Mouse (Mus musculus): ENCODE measurements around the gene 2010111I01Rik. TPM values are rescaled to one million over a fixed set of nuclear protein-coding genes. Genes with fewer than 3 reads are reported as not detected.
A peak's percentile ranks its signal among the peaks of the same experiment; 100 is the strongest.

Gene 2010111I01Rik
- total and polyA plus RNA-seq, 3 experiments, result 84.6 to 101 (median 91.0) TPM

- H3K27me3 ChIP-seq (ENCODE audit: control insufficient read depth, insufficient read depth, low read length), result no peaks in the 10 kb centered on the region
- H3K9ac ChIP-seq (ENCODE audit: low read depth, low read length), result no peak overlapping the region
- TF ChIP-seq EP300 (IDR thresholded peaks at IDR 0.05; ENCODE audit: insufficient read depth, low read depth, low read length) (no peak), POLR2A (IDR thresholded peaks at IDR 0.05; ENCODE audit: insufficient read depth, low read depth, low read length) (no peak), CTCF (IDR thresholded peaks at IDR 0.05) (no peak)
- peaks cover 40% of the 10 kb centered on the region for H3K4me1 ChIP-seq (ENCODE audit: control insufficient read depth, insufficient read depth, low read length)
- no peak for DNase-seq
- peak overlapping the region; percentile 87 for H3K27ac ChIP-seq
- peaks cover 61% of the 10 kb centered on the region for H3K36me3 ChIP-seq (ENCODE audit: control insufficient read depth, insufficient read depth, low read length)
- intact Hi-C loops (cut with DNase I), result loop anchor here (2.0 to 10.0 kb wide), 2 partner anchors 31 to 317 kb away; no protein-coding TSS in a partner anchor
- peaks cover 14% of the 10 kb centered on the region for H3K79me2 ChIP-seq (replicated peaks; ENCODE audit: control insufficient read depth, insufficient read depth, low read length)
- 55% methylated on average over 11 of the region's 11 CpGs for WGBS
- peak overlapping the region; percentile 25 for H3K4me3 ChIP-seq
These were observed 282.9 kb downstream of the 2010111I01Rik start for GRCm38 (mm10) chr13:63247631-63248030.

GRCm38 (mm10) chr13:63248318-63248717, 283.6 kb downstream of the 2010111I01Rik start:
- intact Hi-C loops (cut with DNase I), result loop anchor here (10.0 kb wide), 1 partner anchor 316 kb away; no protein-coding TSS in a partner anchor
- H3K27ac ChIP-seq, result peak overlapping the region; percentile 87
- H3K27me3 ChIP-seq (ENCODE audit: control insufficient read depth, insufficient read depth, low read length), result no peaks in the 10 kb centered on the region
- peak in 1 of 2 experiments; percentile 29 for DNase-seq
- WGBS, result 46% methylated on average over 10 of the region's 10 CpGs
- H3K79me2 ChIP-seq (replicated peaks; ENCODE audit: control insufficient read depth, insufficient read depth, low read length), result peaks cover 16% of the 10 kb centered on the region
- peak overlapping the region; percentile 56; the same call in 1 of the 2 replicates for H3K9ac ChIP-seq (ENCODE audit: low read depth, low read length)
- H3K4me3 ChIP-seq, result peak overlapping the region; percentile 2
- TF ChIP-seq EP300 (IDR thresholded peaks at IDR 0.05; ENCODE audit: insufficient read depth, low read depth, low read length), result no peak
- no peak for TF ChIP-seq CTCF (IDR thresholded peaks at IDR 0.05)
- TF ChIP-seq POLR2A (IDR thresholded peaks at IDR 0.05; ENCODE audit: insufficient read depth, low read depth, low read length), result no peak
- peaks cover 66% of the 10 kb centered on the region for H3K36me3 ChIP-seq (ENCODE audit: control insufficient read depth, insufficient read depth, low read length)
- peaks cover 42% of the 10 kb centered on the region for H3K4me1 ChIP-seq (ENCODE audit: control insufficient read depth, insufficient read depth, low read length)

DNA sequence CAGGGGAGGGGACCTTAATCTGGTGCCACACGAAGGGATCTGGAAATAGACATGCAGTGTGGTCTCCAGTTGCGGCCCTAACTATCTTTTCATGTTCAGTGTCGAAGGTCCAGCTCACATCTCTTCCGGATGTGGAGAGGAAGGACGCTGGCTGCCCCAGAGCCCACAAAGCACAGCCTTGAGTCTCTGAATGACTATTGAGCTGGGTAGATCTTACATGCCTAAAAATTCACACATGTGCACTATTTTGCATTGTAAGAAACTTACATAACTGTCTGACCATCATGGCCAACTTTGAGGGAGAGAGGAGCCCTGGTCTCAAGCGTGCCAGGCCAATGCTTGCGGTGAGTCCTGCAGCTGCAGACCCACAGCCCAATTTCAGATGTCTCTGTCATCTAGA, 284.5 kb downstream of the 2010111I01Rik start:
- Histone ChIP-seq H3K79me2 (replicated peaks; ENCODE audit: control insufficient read depth, insufficient read depth, low read length) (peaks cover 16% of the 10 kb centered on the region), H3K4me1 (ENCODE audit: control insufficient read depth, insufficient read depth, low read length) (peaks cover 48% of the 10 kb centered on the region), H3K36me3 (ENCODE audit: control insufficient read depth, insufficient read depth, low read length) (peaks cover 72% of the 10 kb centered on the region), H3K4me3 (peak overlapping the region; percentile 11), H3K27ac (peak overlapping the region; percentile 87), H3K9ac (ENCODE audit: low read depth, low read length) (peak overlapping the region; percentile 73), H3K27me3 (ENCODE audit: control insufficient read depth, insufficient read depth, low read length) (no peaks in the 10 kb centered on the region)
- peak in 1 of 2 experiments; percentile 31 for DNase-seq
- intact Hi-C loops (cut with DNase I), result loop anchor here (10.0 kb wide), 1 partner anchor 316 kb away; no protein-coding TSS in a partner anchor
- 14% methylated on average over 7 of the region's 7 CpGs for WGBS
- TF ChIP-seq POLR2A (IDR thresholded peaks at IDR 0.05; ENCODE audit: insufficient read depth, low read depth, low read length) (no peak), CTCF (IDR thresholded peaks at IDR 0.05) (no peak), EP300 (IDR thresholded peaks at IDR 0.05; ENCODE audit: insufficient read depth, low read depth, low read length) (no peak)

- intact Hi-C loops (cut with DNase I), result loop anchor here (10.0 kb wide), 1 partner anchor 315 kb away; no protein-coding TSS in a partner anchor
- peaks cover 75% of the 10 kb centered on the region for H3K36me3 ChIP-seq (ENCODE audit: control insufficient read depth, insufficient read depth, low read length)
- no peak for TF ChIP-seq CTCF (IDR thresholded peaks at IDR 0.05)
- TF ChIP-seq EP300 (IDR thresholded peaks at IDR 0.05; ENCODE audit: insufficient read depth, low read depth, low read length), result 0 out of 2 replicates have a peak, but pooled peaks have one; percentile 8
- peaks cover 51% of the 10 kb centered on the region for H3K4me1 ChIP-seq (ENCODE audit: control insufficient read depth, insufficient read depth, low read length)
- peaks cover 14% of the 10 kb centered on the region for H3K79me2 ChIP-seq (replicated peaks; ENCODE audit: control insufficient read depth, insufficient read depth, low read length)
- peak overlapping the region; percentile 87 for H3K27ac ChIP-seq
- H3K9ac ChIP-seq (ENCODE audit: low read depth, low read length), result peak overlapping the region; percentile 57
- DNase-seq, result peak; percentile 35 to 55
- peak overlapping the region; percentile 11 for H3K4me3 ChIP-seq
- no peaks in the 10 kb centered on the region for H3K27me3 ChIP-seq (ENCODE audit: control insufficient read depth, insufficient read depth, low read length)
- WGBS, result 14% methylated on average over 8 of the region's 8 CpGs
These were observed 285.2 kb downstream of the 2010111I01Rik start for GRCm38 (mm10) chr13:63249741-63250431.

DNA sequence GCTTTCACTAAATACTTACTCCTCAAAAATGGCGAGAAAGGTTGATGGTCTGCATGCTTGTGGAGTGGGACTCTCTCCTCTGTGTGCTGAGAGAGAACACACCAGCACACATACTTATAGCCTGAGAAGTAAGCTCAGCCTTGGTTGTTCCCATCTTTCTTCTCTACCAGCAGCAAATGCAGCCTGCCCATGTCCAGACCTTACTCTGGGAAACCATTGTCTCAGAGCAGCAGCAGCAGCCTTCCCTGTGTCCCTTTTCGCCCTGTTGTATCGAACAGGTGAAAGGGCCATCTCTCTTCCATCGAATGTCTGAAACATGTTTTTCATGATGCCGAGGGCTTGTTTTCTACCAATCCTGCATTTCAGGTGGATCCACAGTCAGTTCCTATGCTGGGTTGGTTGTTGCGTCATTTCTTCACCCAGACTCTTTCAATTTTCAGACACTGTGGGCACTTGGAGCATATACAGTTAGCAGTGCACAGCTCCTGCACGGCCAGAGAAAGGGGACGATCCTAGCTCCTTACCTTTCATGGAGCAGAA, 285.8 kb downstream of the 2010111I01Rik start:
- H3K27ac ChIP-seq, result peak overlapping the region; percentile 87
- peak overlapping the region; percentile 57 for H3K9ac ChIP-seq (ENCODE audit: low read depth, low read length)
- peak in 1 of 2 experiments; percentile 30 for DNase-seq
- intact Hi-C loops (cut with DNase I), result no loop called here
- peaks cover 53% of the 10 kb centered on the region for H3K4me1 ChIP-seq (ENCODE audit: control insufficient read depth, insufficient read depth, low read length)
- H3K4me3 ChIP-seq, result peak overlapping the region; percentile 27; the same call in 1 of the 2 replicates
- H3K36me3 ChIP-seq (ENCODE audit: control insufficient read depth, insufficient read depth, low read length), result peaks cover 77% of the 10 kb centered on the region
- TF ChIP-seq EP300 (IDR thresholded peaks at IDR 0.05; ENCODE audit: insufficient read depth, low read depth, low read length) (no peak), CTCF (IDR thresholded peaks at IDR 0.05) (no peak), POLR2A (IDR thresholded peaks at IDR 0.05; ENCODE audit: insufficient read depth, low read depth, low read length) (no peak)
- WGBS, result 67% methylated on average over 8 of the region's 8 CpGs
- no peaks in the 10 kb centered on the region for H3K27me3 ChIP-seq (ENCODE audit: control insufficient read depth, insufficient read depth, low read length)
- peaks cover 14% of the 10 kb centered on the region for H3K79me2 ChIP-seq (replicated peaks; ENCODE audit: control insufficient read depth, insufficient read depth, low read length)

All from heart, adult 2 months (tissue).